Mouse (Mus musculus): Measurements from ENCODE around the gene Fam189a1. TPM values are rescaled to one million over a fixed set of nuclear protein-coding genes. Genes with fewer than 3 reads are reported as not detected.

Gene Fam189a1
- polyA plus RNA-seq, 1 experiment = not detected

DNA sequence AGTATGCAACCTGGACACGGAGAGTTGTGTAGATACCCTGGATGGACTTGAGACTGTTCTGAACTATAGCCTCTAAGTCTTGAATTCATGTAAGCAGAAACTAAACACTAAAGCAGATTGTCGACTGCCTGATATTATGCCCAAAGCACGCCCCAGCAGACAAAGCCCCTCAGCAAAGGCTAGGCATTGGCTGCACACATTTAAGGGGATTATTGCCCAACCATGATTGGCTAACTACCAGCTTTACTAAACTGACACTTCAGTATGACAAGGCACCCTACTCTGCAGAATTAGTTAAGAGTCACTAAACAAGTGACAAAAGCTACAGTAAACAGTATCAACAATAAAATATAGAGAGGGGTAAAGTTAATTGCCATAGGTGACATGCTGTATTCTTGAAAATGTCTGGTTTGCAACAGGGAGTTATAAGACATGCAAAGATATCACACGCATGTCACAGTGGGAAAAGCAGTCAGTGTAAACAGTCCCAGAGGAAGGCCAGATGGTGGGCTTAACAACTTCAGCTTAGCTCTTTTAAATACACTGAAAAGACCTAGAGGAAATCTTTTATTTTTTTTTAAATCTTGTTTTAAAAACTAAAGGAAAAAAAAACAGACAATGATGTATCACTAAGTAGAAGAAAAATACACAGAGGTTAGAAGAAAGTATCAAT lies 182.6 kb downstream of the Fam189a1 start:
- Histone ChIP-seq H3K4me3 (ENCODE audit: insufficient read depth, low read depth, low read length) (no peak overlapping the region), H3K27ac (replicated peaks; ENCODE audit: low read depth, low read length) (no peak overlapping the region), H3K4me1 (ENCODE audit: control insufficient read depth, insufficient read depth, insufficient read length, low read length) (no peaks in the 10 kb centered on the region)

DNA sequence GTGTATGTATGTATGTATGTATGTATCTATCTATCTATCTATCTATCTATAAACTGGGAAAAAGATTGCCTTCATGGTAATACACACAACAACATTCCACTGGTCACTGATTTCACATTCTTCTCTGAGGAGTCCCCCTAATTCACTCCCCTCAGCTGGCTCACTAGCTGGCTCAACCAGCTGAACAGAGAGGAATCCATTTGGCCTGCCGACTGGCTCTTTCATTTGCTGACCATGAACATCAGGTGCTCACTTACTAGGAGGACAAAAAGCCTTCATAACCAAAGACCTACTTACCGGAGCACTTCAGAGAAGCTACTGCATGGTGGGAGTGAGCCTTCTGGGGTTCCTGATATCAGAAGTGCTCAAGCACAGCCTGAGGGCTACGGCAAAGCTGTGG lies 194.2 kb downstream of the Fam189a1 start:
- no peaks in the 10 kb centered on the region for H3K4me1 ChIP-seq (ENCODE audit: control insufficient read depth, insufficient read depth, insufficient read length, low read length)
- H3K4me3 ChIP-seq (ENCODE audit: insufficient read depth, low read depth, low read length) = no peak overlapping the region
- no peak overlapping the region for H3K27ac ChIP-seq (replicated peaks; ENCODE audit: low read depth, low read length)

DNA sequence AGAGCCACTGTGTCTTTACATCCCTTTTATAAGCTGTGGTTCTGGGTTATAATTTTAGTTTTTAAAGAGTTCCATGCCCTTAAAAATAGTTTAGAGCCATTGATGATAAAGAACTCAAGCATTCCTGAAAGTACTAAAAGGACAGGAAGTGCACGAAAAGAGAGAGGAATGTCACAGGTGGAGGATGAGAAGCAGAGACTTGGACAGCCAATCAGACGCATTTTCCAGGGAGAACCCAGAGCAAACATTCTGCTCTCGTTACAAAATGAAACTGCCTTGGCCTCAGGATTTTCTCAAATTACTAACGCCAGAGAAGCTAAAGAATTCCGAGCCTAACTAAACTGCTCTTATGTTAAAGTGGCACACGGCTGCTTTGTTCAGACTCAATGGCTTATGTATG lies 197.3 kb downstream of the Fam189a1 start:
- Histone ChIP-seq H3K4me3 (ENCODE audit: insufficient read depth, low read depth, low read length) (no peak overlapping the region), H3K4me1 (ENCODE audit: control insufficient read depth, insufficient read depth, insufficient read length, low read length) (no peaks in the 10 kb centered on the region), H3K27ac (replicated peaks; ENCODE audit: low read depth, low read length) (no peak overlapping the region)

DNA sequence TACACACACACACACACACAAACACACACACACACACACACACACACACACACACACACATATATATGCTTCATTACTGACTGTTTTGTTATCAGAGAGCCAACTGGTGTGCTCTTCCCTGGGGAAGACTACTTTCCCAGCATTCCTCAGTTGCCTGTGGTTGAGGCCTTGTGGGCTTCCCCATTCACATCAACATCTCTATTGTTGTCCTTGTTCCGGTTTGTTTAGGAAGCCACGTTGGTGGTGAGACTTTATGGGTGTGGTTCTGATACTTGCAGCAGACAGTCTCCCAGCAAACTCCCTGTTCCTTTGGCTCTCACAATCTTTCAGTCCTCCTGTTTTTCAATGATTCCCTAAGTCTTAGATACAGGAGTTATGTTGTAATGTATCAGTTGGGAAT lies 204.2 kb downstream of the Fam189a1 start:
- Histone ChIP-seq H3K27ac (replicated peaks; ENCODE audit: low read depth, low read length) (no peak overlapping the region), H3K4me1 (ENCODE audit: control insufficient read depth, insufficient read depth, insufficient read length, low read length) (no peaks in the 10 kb centered on the region), H3K4me3 (ENCODE audit: insufficient read depth, low read depth, low read length) (no peak overlapping the region)

DNA sequence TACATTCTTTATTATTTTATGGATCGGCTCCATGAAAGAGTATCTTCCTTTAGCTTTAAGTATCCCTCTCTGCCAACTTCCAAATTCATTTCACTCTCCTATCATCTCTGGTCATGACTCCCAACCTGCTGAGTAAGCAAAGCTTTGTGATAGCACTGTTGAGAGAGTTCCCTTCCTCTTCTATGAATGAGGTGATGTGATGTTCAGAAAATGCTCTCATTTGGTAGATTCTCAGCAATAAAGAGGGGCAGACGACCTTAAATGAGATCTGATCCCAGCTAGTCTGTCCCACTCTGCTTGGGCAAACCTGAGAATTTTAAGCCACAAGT lies 205.6 kb downstream of the Fam189a1 start:
- no peaks in the 10 kb centered on the region for H3K4me1 ChIP-seq (ENCODE audit: control insufficient read depth, insufficient read depth, insufficient read length, low read length)
- no peak overlapping the region for H3K27ac ChIP-seq (replicated peaks; ENCODE audit: low read depth, low read length)
- H3K4me3 ChIP-seq (ENCODE audit: insufficient read depth, low read depth, low read length) = no peak overlapping the region

DNA sequence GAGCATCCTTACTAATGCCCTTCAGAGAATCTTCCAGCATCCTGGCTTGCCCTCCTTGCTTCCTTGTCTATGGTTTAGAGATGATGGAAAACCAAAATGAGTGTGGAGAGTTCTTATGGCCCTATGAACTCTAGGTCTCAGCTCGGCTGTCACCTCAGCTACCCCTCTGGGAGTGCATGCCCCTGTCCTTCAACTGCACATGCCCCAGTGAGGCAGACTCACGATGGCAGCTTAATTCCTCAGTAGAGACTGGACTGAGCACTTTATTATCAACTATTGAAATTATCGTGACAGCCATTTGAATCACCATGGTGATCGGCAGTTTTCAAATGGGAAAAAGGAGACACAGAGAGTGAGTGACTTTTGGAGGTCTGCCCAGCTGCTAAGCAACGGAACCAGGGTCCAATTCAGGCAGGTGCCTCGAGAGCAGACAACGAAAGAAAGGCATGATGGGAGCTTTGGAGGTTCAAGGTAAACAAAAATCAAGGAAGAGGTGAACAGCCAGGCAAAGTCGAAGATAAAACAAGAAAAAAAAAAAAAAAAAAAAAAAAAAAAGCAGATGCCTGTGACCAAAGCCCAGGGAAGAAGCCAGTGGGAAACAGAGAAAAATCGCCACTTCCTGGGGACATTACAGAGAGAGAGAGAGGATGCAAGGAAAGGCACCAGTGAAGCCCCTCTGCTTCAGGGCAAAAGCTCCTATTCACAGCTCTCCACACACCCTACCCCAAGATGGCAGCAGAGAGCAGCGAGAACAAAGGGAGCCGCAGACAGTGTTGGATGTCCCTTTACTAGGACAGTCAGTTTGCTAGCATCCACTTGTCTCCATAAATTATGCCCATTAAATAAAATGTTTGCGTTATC lies 206.2 kb downstream of the Fam189a1 start:
- no peaks in the 10 kb centered on the region for H3K4me1 ChIP-seq (ENCODE audit: control insufficient read depth, insufficient read depth, insufficient read length, low read length)
- H3K27ac ChIP-seq (replicated peaks; ENCODE audit: low read depth, low read length) = no peak overlapping the region
- no peak overlapping the region for H3K4me3 ChIP-seq (ENCODE audit: insufficient read depth, low read depth, low read length)

DNA sequence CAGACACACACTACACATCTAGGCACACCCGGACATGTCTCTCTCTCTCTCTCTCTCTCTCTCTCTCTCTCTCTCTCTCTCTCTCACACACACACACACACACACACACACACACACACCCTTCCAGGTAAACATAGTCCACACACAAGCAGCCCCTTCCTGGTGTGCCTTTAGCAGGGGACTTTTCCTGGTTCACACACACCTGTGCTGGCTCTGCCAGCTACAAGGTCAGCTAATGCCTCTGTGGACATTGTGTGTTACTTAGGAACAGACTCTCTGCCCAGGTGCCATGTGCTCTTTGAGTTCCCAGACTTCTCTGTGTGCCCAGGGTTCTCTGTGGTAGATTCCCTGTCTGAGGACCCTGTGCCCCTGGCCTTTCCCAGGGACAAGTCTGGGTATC lies 206.9 kb downstream of the Fam189a1 start:
- H3K27ac ChIP-seq (replicated peaks; ENCODE audit: low read depth, low read length) = no peak overlapping the region
- no peaks in the 10 kb centered on the region for H3K4me1 ChIP-seq (ENCODE audit: control insufficient read depth, insufficient read depth, insufficient read length, low read length)
- no peak overlapping the region for H3K4me3 ChIP-seq (ENCODE audit: insufficient read depth, low read depth, low read length)

DNA sequence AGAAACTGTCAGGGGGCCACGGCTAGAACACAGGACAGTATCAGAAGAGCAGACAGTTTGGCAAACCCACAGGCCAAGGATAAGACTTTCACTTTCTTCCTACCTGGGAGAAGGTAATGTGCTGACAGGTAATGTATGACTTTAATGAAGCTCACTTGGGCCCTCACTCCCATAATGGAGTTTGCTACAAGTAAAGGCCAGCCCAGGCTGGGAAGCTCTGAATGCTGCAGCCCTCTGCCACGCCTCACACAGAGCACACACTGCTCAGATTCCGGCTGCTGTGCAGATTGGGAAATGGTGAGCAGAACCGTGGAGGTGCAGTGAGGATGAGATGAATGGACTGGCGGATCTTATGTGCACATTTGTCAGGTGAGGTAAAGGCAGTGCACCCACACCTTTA lies 211.7 kb downstream of the Fam189a1 start:
- H3K4me3 ChIP-seq (ENCODE audit: insufficient read depth, low read depth, low read length) = no peak overlapping the region
- no peak overlapping the region for H3K27ac ChIP-seq (replicated peaks; ENCODE audit: low read depth, low read length)
- H3K4me1 ChIP-seq (ENCODE audit: control insufficient read depth, insufficient read depth, insufficient read length, low read length) = no peaks in the 10 kb centered on the region

DNA sequence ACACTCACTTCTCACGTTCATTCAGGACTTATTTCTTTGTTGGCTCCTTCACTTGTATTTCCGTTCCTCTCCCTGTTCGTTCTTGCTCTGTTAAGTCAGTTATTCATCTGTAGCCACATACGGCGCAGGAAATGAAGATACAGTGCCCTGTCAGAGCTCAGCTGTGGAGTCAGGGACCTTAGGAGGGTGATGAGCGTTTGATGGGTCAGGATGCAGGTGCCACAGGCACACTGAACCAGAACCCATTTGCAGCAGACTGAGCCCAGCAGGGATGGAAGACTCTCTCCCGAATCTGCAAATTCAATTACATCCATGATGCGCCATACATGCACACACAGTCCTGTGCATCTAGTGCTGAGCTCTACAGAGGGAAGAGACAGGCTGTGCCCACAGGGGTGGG lies 212.2 kb downstream of the Fam189a1 start:
- H3K4me1 ChIP-seq (ENCODE audit: control insufficient read depth, insufficient read depth, insufficient read length, low read length) = no peaks in the 10 kb centered on the region
- no peak overlapping the region for H3K27ac ChIP-seq (replicated peaks; ENCODE audit: low read depth, low read length)
- H3K4me3 ChIP-seq (ENCODE audit: insufficient read depth, low read depth, low read length) = no peak overlapping the region

DNA sequence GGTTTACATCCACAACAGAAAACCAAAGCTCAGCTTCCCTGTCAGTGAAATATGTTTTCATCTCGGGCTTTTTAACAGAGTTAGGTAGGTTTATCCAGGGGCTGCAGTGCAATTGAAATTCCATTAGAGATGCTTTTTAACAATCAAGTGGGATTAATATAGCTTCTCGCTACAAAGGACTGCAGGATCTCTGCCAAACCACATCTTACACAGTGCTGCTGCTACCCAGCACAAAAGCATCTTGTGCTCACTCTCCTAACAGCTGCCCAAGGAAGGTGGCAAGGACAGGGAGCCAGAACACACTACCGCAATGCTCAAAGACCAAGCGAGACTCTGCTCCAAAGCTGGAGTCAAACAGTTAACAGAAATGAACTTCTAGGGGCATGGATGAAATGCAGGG lies 219.4 kb downstream of the Fam189a1 start:
- Histone ChIP-seq H3K27ac (replicated peaks; ENCODE audit: low read depth, low read length) (no peak overlapping the region), H3K4me1 (ENCODE audit: control insufficient read depth, insufficient read depth, insufficient read length, low read length) (no peaks in the 10 kb centered on the region), H3K4me3 (ENCODE audit: insufficient read depth, low read depth, low read length) (no peak overlapping the region)

DNA sequence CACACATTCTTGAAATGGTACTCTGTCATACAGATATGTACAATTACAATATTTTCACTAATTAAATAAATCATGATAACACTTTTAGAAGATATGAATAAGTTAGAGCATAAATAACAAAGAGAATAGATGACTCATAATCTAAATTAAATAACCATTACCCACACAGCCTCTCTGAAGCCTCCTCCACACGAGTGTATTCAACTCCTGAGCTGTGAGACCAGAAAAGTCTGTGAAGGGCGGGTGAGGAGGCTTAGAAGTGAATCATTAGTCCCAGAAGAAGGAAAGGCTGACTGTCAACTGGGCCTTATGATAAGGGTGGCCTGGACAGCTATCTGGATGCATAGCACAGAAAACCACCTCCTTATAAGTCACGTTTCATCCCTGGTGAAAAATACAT lies 222.3 kb downstream of the Fam189a1 start:
- H3K27ac ChIP-seq (replicated peaks; ENCODE audit: low read depth, low read length) = no peak overlapping the region
- H3K4me1 ChIP-seq (ENCODE audit: control insufficient read depth, insufficient read depth, insufficient read length, low read length) = no peaks in the 10 kb centered on the region
- H3K4me3 ChIP-seq (ENCODE audit: insufficient read depth, low read depth, low read length) = no peak overlapping the region

DNA sequence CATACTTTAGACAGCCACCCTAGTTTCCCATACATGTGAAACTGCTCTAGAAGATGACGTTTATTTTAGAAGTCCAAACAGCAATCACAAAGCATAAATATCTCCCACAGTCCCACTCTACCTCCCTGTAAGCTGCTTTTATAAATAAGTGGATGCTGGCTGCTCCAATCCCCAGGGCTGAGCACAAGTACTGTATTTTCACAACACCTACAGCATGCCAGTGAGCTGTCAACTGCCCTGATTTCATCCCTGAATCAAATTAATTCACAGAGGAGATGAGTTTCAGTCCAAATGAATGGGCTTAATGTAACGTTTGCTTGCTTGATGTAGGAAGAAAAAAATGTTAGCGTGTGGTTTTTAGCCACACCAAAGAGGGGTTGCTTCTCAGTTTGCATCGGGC lies 225.4 kb downstream of the Fam189a1 start:
- no peaks in the 10 kb centered on the region for H3K4me1 ChIP-seq (ENCODE audit: control insufficient read depth, insufficient read depth, insufficient read length, low read length)
- H3K4me3 ChIP-seq (ENCODE audit: insufficient read depth, low read depth, low read length) = no peak overlapping the region
- no peak overlapping the region for H3K27ac ChIP-seq (replicated peaks; ENCODE audit: low read depth, low read length)

DNA sequence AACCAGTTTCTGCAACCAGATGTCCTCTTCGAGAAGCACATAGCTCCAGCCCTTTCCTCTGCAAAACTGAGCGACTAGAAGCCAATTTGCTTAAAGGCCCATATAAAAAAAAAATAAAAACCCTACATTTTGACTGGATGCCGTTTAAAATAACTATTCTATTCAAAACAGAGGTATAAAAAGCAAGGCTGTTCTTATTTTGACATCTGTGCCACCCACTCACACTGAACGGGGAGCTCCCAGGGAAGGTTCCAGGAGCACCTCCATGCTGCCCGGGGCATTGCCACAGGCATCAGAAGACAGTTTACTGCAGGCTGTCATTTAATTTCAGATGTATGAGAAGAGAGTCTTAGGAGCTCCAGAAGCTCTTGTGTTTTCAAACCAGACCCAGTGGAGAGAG lies 232.5 kb downstream of the Fam189a1 start:
- H3K4me1 ChIP-seq (ENCODE audit: control insufficient read depth, insufficient read depth, insufficient read length, low read length) = no peaks in the 10 kb centered on the region
- H3K27ac ChIP-seq (replicated peaks; ENCODE audit: low read depth, low read length) = no peak overlapping the region
- no peak overlapping the region for H3K4me3 ChIP-seq (ENCODE audit: insufficient read depth, low read depth, low read length)

DNA sequence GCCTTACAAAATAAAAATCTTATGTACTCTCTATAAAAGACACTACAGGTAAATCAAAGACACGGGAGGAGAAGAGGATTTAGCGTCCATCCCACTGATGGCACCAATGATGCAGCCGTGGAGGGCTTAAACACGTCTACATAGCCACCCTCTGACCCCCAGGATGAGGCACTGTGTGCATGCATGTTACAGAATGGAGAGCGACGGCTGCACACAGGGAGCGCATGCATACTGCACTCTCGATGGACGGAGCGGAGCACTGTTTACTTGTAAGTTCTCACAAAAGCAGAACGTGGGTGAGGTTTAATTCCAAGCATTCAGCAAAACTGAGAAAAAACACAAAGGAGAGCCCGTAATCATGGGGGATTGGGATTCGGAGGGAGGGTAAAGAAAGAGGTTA lies 235.2 kb downstream of the Fam189a1 start:
- Histone ChIP-seq H3K4me1 (ENCODE audit: control insufficient read depth, insufficient read depth, insufficient read length, low read length) (no peaks in the 10 kb centered on the region), H3K27ac (replicated peaks; ENCODE audit: low read depth, low read length) (no peak overlapping the region), H3K4me3 (ENCODE audit: insufficient read depth, low read depth, low read length) (no peak overlapping the region)

DNA sequence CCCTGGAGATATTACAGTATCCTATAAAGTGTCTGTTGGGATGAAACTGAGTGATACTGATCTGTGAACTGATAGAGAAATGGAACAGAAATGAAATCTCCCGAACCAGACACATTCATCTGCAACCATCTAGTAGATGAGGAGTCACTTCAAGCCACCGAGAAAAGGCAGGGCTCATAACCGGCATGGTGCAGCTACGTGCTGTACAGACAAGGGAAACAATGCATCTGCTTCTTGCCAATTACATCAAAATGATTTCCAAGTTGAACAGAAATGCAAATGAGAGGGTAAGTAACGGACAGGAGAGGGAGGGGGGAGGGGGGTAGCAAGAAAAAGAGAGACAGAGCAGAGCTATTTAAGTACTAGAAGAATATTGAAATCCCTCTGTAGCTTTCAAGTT lies 235.6 kb downstream of the Fam189a1 start:
- no peaks in the 10 kb centered on the region for H3K4me1 ChIP-seq (ENCODE audit: control insufficient read depth, insufficient read depth, insufficient read length, low read length)
- H3K27ac ChIP-seq (replicated peaks; ENCODE audit: low read depth, low read length) = no peak overlapping the region
- H3K4me3 ChIP-seq (ENCODE audit: insufficient read depth, low read depth, low read length) = no peak overlapping the region

DNA sequence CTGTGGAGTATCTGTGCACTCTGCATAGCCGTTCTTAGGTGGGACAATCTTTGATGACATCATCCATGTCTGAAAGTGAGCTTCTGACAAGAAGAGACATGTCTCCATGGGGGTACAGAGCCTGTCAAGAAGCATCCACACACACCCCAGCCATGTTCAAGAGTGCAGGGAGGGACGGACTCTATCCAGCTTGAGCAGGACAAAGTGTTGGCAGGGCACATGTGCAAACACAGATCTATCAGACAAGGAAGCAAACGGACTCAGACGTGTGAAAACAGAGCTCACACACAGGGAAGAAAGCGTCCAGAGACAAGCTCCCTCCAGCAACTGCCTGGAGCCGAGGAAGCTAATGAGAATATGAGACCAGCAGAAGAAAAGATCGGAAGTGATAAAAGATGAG lies 239.7 kb downstream of the Fam189a1 start:
- Histone ChIP-seq H3K27ac (replicated peaks; ENCODE audit: low read depth, low read length) (no peak overlapping the region), H3K4me3 (ENCODE audit: insufficient read depth, low read depth, low read length) (no peak overlapping the region), H3K4me1 (ENCODE audit: control insufficient read depth, insufficient read depth, insufficient read length, low read length) (no peaks in the 10 kb centered on the region)
